Mouse (Mus musculus) frontal cortex, postnatal 25 days (tissue): ENCODE measurements around the gene Nxph3.
"Not testable (repeated sequence)": the region's sequence is repeated elsewhere in the genome, so short reads cannot be mapped to it uniquely, and the experiment has no call there.

Experiments
- DNase-seq, 2 experiments: peaks; one replicate each; pipeline ENCODE4 v3.0.0; 2022; ENCODE audit warnings: low spot score in 2 of 2

Nxph3 gene

GRCm38 (mm10) chr11:95519299-95519698, 4.9 kb upstream of the Nxph3 start:
- no peak for DNase-seq

GRCm38 (mm10) chr11:95517162-95517561, 2.8 kb upstream of the Nxph3 start:
- no peak for DNase-seq

GRCm38 (mm10) chr11:95516491-95516911, 2.1 kb upstream of the Nxph3 start:
- no peak for DNase-seq

DNA sequence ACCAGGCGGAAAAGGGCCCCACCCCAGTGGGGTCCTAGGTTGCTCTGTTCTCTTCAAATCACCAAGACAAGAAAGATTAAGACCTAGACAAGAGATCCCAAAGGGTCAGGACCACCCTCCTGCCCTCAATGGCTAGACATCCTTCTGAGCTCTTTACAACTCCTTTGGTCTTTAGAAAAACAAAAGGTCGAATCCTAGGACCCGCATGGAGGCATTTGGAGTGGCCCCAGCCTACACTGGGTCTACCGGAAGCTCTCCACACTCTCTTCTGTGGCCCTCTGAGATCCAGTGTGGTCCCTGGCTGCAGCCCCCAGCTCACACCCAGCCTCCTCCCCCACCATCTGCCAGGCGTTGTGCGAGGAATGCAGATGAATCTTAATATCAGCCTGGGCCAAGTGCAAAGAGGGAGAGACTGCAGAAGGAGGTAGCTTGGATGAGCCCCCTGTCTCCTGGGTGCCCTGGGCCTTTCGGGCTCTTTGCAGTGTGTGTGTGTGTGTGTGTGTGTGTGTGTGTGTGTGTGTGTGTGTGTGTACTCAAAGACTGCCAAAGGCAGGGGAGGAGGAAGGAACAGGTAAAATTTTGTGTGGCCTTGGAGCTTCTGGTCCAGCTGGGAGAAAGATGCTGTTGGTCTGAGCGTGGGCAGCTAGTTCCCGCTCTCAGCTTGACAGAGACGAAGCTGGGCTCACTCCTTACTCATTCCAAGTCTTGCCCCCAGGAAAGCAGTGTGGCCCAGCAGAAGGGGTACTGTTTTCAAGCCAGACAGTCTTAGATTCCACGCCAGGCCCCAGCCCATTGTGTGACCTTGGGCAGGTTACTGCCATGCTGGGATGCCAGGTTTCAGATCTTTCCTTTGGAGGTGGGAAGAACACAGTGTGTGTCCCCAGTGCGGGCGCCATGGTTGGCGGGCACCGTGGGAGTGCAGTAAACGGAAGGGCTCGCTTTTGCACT, 1.3 kb upstream of the Nxph3 start:
- DNase-seq: no peak

DNA sequence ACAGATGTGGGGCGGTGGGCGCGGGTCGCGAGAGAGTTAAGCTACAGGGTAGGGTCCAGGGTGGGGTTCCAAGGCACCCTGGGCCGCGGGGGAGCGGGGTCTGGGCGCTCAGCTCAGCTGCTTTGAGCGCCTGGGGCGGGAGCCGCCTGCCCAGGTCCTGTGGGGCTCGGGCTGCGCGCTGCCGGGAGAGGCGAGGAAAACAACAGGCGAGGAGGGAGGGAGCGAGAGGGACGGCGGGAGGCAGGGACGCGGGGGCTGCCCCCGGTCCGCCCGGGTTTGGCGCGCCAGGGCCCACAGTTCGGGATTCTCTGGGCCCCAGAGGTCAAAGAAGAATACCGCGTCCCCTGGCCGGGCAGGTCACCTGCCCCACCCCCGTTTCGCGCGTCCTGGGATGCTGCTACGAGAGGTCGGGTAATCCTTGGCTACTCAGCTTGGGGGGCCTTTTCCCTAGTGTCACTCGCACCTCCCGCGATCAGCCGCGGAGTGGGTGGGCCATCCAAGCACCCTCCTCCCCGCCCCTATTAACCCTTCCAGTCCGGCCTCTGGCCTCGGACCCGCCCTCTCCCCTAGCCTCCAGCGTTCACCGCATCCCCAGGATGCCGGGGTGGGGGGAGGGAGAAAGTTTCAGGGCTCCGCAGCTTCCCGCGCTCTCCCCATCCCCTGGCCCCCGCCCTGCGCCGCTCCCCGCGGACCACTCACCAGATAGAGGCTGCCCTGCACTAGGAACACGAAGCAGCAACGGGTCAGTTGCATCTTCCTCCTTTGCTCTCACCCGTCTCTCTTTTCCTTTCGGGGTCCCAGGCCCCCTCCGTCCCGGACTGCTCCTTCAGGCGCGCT, 691 bp downstream of the Nxph3 start:
- no peak for DNase-seq

- DNase-seq: no peak
Observed at GRCm38 (mm10) chr11:95512383-95512782, 2.0 kb downstream of the Nxph3 start.

DNA sequence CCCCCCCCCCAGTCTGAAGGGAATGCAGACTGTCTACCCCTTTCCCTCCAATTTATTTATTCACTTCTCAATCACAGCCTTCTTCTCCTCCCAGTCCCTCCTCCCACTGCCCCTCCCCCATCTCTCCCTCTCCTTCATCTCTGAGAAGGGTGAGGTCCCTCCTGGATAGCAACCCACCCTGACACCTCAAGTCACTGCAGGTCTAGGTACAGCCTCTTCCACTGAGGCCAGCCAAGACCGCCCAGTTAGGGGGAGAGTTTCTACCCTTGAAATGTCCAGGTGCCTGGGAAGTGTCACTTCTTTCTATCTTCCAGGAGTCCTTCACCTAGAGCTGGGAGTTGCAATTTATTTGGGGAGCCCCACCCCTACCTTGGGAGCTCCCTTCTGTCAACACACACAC, 2.5 kb downstream of the Nxph3 start:
- no peak for DNase-seq

DNA sequence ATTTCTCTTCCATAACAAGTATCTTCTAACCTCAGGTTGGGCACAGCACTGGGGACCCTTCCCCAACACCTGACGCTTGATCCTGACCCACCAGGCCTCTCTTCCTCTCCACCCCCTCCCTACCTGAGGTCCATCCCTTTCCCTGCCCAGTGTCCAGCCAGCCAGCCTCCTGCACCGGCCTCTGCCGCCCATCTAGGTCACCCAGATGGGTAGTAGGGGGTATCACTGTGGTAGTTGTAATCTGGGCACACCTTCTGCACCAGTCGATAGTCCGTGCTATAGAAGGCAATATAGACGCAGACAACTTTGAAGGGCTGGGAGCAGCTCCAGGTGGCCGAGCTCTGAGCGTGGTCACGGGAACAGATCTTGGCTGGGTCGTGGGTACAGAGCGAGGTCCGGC, 3.7 kb downstream of the Nxph3 start:
- no peak for DNase-seq

- DNase-seq: no peak
Observed at GRCm38 (mm10) chr11:95509126-95509717, 5.1 kb downstream of the Nxph3 start.

- DNase-seq: no peak
Observed at GRCm38 (mm10) chr11:95508211-95508926, 6.0 kb downstream of the Nxph3 start.

DNA sequence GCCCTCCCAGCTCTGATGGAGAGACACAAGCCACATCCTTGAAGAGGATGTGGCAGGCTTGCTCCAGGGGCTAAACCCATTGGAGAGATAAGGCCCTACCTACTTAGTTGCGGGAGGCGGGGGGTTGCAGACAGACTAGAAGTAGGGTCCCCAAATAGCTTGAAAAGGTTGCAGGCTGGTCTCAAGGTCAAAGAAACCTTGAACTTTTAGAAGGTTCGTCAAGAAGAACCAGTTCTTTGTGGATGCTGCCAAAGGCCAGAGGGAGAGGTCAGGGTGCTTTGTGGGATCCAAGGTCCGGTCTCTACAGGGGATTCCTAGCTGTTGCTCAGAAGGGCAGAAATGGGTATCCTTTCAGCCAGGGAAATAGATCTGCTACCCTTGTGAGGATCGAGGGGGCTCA, 6.6 kb downstream of the Nxph3 start:
- DNase-seq: no peak

- DNase-seq: no peak
Observed at GRCm38 (mm10) chr11:95507041-95507716, 7.2 kb downstream of the Nxph3 start.

GRCm38 (mm10) chr11:95504271-95504731, 10.1 kb downstream of the Nxph3 start:
- DNase-seq: no peak

DNA sequence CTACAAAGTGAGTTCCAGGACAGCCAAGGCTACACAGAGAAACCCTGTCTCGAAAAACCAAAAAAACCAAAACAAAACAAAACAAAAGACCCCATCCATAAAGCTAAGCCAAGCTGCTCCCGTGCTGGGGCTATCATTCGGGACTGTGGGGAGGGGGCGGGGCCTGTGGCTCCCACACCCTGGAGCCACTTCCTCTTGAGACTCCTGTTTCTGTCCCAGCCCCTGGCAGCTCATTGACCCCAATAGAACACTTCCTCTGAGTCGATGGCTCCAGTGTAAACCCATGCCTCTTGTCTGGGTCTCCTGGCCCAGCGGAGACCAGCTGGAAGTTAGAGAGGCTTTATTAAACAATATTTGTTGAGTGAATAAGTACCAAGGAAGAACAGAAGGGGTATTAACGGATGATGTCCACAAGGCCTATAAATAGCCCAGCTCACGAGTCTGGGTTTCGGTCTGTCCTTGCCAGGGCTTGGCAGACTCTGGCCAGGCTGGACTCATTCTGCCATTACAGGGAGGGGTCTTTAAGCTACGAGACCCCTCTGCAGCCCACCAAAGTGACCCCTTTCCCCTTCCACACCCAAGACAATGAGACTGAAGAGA, 10.7 kb downstream of the Nxph3 start:
- DNase-seq: no peak

GRCm38 (mm10) chr11:95501826-95502225, 12.5 kb downstream of the Nxph3 start:
- not testable (repeated sequence) for DNase-seq

DNA sequence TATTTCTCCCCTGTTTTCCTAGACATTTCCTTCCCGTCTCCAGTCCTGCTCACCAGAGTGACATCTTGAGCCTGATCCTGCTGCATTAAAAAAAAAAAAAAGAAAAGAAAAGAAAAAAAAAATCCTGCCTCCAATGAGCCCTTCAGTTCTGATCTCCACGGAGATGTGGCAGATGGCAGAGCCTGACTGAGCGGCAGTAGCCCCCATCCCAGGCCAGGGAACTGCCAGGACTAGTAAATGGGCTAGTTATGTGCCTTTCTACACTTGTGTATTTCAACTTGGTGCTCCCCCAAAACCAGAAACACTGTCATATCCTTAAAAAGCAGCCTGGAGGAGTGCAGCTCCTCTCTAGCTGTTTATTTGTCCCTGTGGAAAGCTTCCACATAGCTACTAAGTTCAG, 13.5 kb downstream of the Nxph3 start:
- no peak for DNase-seq

DNA sequence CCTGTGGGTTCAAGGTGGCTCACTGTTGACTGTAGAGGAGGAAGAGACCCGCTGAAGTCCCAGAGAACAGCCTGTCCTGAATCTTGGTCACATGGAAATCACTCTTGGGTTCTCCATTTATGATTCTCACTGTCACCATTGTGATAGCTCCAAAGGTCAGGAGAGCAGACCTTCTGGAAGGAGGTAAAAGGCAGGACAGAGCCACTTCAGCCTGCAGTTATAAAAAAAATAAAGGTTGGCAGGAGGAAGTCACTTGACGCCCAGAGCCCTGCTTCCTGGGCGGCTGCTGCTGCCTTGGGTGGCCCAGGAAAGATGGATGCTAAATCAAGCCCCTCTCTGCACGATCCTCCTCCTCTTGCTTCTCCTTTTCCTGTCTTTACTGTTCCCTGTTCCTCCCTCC, 14.0 kb downstream of the Nxph3 start:
- DNase-seq: no peak

DNA sequence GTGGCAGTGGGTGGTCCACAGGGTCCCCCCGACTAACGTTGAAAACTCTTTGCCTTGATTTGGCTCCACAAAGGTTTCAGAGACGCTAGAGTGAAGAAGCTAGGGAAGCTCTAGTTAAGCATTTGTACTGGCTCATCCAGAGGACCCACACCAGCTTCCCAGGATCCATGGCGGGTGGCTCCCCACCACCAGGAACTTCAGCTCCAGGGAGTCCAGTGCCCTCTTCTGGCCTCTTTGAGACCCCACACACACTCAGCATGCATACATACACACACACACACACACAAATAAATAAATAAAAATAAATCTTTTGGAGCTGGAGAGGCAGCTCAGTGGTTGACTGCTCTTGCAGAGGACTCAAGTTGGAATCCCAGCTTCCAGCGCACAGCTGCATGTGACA, 16.4 kb downstream of the Nxph3 start:
- DNase-seq: no peak

- DNase-seq: no peak
Observed at GRCm38 (mm10) chr11:95495883-95496282, 18.5 kb downstream of the Nxph3 start.

GRCm38 (mm10) chr11:95494374-95494773, 20.0 kb downstream of the Nxph3 start:
- DNase-seq: no peak

GRCm38 (mm10) chr11:95493950-95494349, 20.4 kb downstream of the Nxph3 start:
- DNase-seq: no peak
